Mouse (Mus musculus) hindbrain, embryonic 11.5 days (tissue): ENCODE data around the gene Gp9. TPM values are rescaled to one million over a fixed set of nuclear protein-coding genes. Genes with fewer than 3 reads are reported as not detected.

Experiments
- ATAC-seq: fragments of 200-750 bp; cut with Nextera tagmentation; 2 replicates; pipeline ENCODE4 v1.8.0; 2017; ENCODE audit warnings: mild to moderate bottlenecking, moderate TSS enrichment, moderate library complexity; ENCODE audit not compliant: low FRiP score
- DNase-seq: peaks from one replicate; pipeline ENCODE4 v3.0.0-alpha.2; 2015; ENCODE audit warnings: low spot score
- H3K27ac ChIP-seq: fragments of 300-500 bp; sonication (generic); 2 replicates; pipeline ENCODE4 v1.5.1; 2014; ENCODE audit warnings: mild to moderate bottlenecking, low read depth, low read length
- H3K27me3 ChIP-seq: fragments of 300-500 bp; sonication (generic); 2 replicates; pipeline ENCODE4 v1.6.1; 2014; ENCODE audit warnings: mild to moderate bottlenecking, low read length, moderate library complexity, mixed read lengths; ENCODE audit not compliant: control insufficient read depth, insufficient read depth
- H3K36me3 ChIP-seq: fragments of 300-500 bp; sonication (generic); 2 replicates; pipeline ENCODE4 v1.6.1; 2014; ENCODE audit warnings: mild to moderate bottlenecking, low read length, moderate library complexity, mixed read lengths; ENCODE audit not compliant: control insufficient read depth, insufficient read depth
- H3K4me1 ChIP-seq: fragments of 300-500 bp; sonication (generic); replicated peaks from 2 replicates; pipeline ENCODE4 v1.6.1; 2014; ENCODE audit warnings: low read length, mixed read lengths; ENCODE audit not compliant: control insufficient read depth, insufficient read depth
- H3K4me2 ChIP-seq: fragments of 300-500 bp; sonication (generic); replicated peaks from 2 replicates; pipeline ENCODE4 v1.6.1; 2014; ENCODE audit warnings: mild to moderate bottlenecking, low read depth, low read length
- H3K4me3 ChIP-seq: fragments of 300-500 bp; sonication (generic); 2 replicates; pipeline ENCODE4 v1.5.1; 2014; ENCODE audit warnings: low read depth, low read length
- H3K9ac ChIP-seq: fragments of 300-500 bp; sonication (generic); 2 replicates; pipeline ENCODE4 v1.6.1; 2014; ENCODE audit warnings: low read depth, low read length
- H3K9me3 ChIP-seq: fragments of 300-500 bp; sonication (generic); 2 replicates; pipeline ENCODE4 v1.6.1; 2016; ENCODE audit warnings: low read length; ENCODE audit not compliant: control insufficient read depth
- WGBS: fragments of 180-500 bp; shearing (Covaris S2); extraction: QIAGEN DNeasy Blood & Tissue Kit; methylation state at CpG from one replicate; pipeline ENCODE4 v1.1.7; 2014; 5-methylcytosine and 5-hydroxymethylcytosine counted together
- polyA plus RNA-seq: library from polyadenylated mRNA; unstranded; fragments of >200 nt; fragmentation: Nextera tagmentation; extraction: Ambion mirVana; gene quantifications from 2 replicates; pipeline ENCODE4 v1.2.1, GENCODE M21; 2014

Gene Gp9
- polyA plus RNA-seq, 1 experiment from 2014 or later, result 2.2 TPM

GRCm38 (mm10) chr6:87734136-87734535, 43.7 kb upstream of the Gp9 start:
- Histone ChIP-seq H3K36me3 (no peaks in the 10 kb centered on the region), H3K4me2 (no peak overlapping the region), H3K27ac (no peak overlapping the region), H3K9me3 (no peaks in the 10 kb centered on the region), H3K27me3 (peaks cover 45% of the 10 kb centered on the region), H3K9ac (no peak overlapping the region), H3K4me1 (peaks cover 18% of the 10 kb centered on the region; the same call in 1 of the 2 replicates), H3K4me3 (no peak overlapping the region)
- WGBS, result 67% methylated on average over 5 of the region's 5 CpGs
- ATAC-seq (no peak), DNase-seq (no peak)

GRCm38 (mm10) chr6:87736923-87737322, 40.9 kb upstream of the Gp9 start:
- ATAC-seq (no peak), DNase-seq (no peak)
- H3K4me3 ChIP-seq, result no peak overlapping the region
- H3K4me2 ChIP-seq, result no peak overlapping the region
- H3K9me3 ChIP-seq, result no peaks in the 10 kb centered on the region
- WGBS, result 79% methylated on average over 4 of the region's 4 CpGs
- H3K9ac ChIP-seq, result no peak overlapping the region
- H3K36me3 ChIP-seq, result no peaks in the 10 kb centered on the region
- H3K4me1 ChIP-seq, result peaks cover 18% of the 10 kb centered on the region; the same call in 1 of the 2 replicates
- peaks cover 34% of the 10 kb centered on the region for H3K27me3 ChIP-seq
- no peak overlapping the region for H3K27ac ChIP-seq

GRCm38 (mm10) chr6:87737921-87738626, 39.8 kb upstream of the Gp9 start:
- H3K4me2 ChIP-seq, result 0 out of 2 replicates have a peak overlapping the region, but pooled peaks have one; percentile 19
- WGBS, result 28% methylated on average over 4 of the region's 4 CpGs
- ATAC-seq, result peak; percentile 85
- peaks cover 11% of the 10 kb centered on the region; the same call in 1 of the 2 replicates for H3K4me1 ChIP-seq
- H3K27ac ChIP-seq, result peak overlapping the region; percentile 74
- peaks cover 23% of the 10 kb centered on the region for H3K27me3 ChIP-seq
- DNase-seq, result peak; percentile 73
- no peaks in the 10 kb centered on the region for H3K9me3 ChIP-seq
- no peaks in the 10 kb centered on the region for H3K36me3 ChIP-seq
- H3K9ac ChIP-seq, result peak overlapping the region; percentile 29
- no peak overlapping the region for H3K4me3 ChIP-seq

- H3K9me3 ChIP-seq, result no peaks in the 10 kb centered on the region
- H3K4me1 ChIP-seq, result peaks cover 8% of the 10 kb centered on the region; the same call in 1 of the 2 replicates
- no peaks in the 10 kb centered on the region for H3K36me3 ChIP-seq
- peaks cover 10% of the 10 kb centered on the region for H3K27me3 ChIP-seq
- 64% methylated on average over 6 of the region's 6 CpGs for WGBS
- H3K4me3 ChIP-seq, result no peak overlapping the region
- no peak for DNase-seq
- ATAC-seq, result no peak
- no peak overlapping the region for H3K27ac ChIP-seq
- H3K4me2 ChIP-seq, result no peak overlapping the region
- no peak overlapping the region for H3K9ac ChIP-seq
Measured at GRCm38 (mm10) chr6:87739898-87740297, 38.0 kb upstream of the Gp9 start.

GRCm38 (mm10) chr6:87740496-87740895, 37.4 kb upstream of the Gp9 start:
- Histone ChIP-seq H3K4me3 (no peak overlapping the region), H3K4me1 (peaks cover 8% of the 10 kb centered on the region; the same call in 1 of the 2 replicates), H3K9me3 (no peaks in the 10 kb centered on the region), H3K36me3 (no peaks in the 10 kb centered on the region), H3K27ac (no peak overlapping the region), H3K9ac (no peak overlapping the region), H3K4me2 (no peak overlapping the region), H3K27me3 (peaks cover 6% of the 10 kb centered on the region; the same call in 1 of the 2 replicates)
- ATAC-seq (no peak), DNase-seq (no peak)

- H3K27me3 ChIP-seq, result no peaks in the 10 kb centered on the region
- H3K4me3 ChIP-seq, result no peak overlapping the region
- H3K9ac ChIP-seq, result no peak overlapping the region
- DNase-seq, result no peak
- WGBS, result 92% methylated on average over 8 of the region's 8 CpGs
- no peaks in the 10 kb centered on the region for H3K36me3 ChIP-seq
- H3K4me2 ChIP-seq, result no peak overlapping the region
- no peaks in the 10 kb centered on the region for H3K9me3 ChIP-seq
- ATAC-seq, result no peak
- peaks cover 8% of the 10 kb centered on the region; the same call in 1 of the 2 replicates for H3K4me1 ChIP-seq
- no peak overlapping the region for H3K27ac ChIP-seq
Measured at GRCm38 (mm10) chr6:87741978-87742377, 35.9 kb upstream of the Gp9 start.

GRCm38 (mm10) chr6:87742804-87743203, 35.1 kb upstream of the Gp9 start:
- no peak overlapping the region for H3K4me3 ChIP-seq
- 78% methylated on average over 5 of the region's 5 CpGs for WGBS
- no peaks in the 10 kb centered on the region for H3K36me3 ChIP-seq
- no peak overlapping the region for H3K4me2 ChIP-seq
- H3K4me1 ChIP-seq, result peaks cover 4% of the 10 kb centered on the region; the same call in 1 of the 2 replicates
- H3K27ac ChIP-seq, result no peak overlapping the region
- H3K9me3 ChIP-seq, result no peaks in the 10 kb centered on the region
- H3K9ac ChIP-seq, result no peak overlapping the region
- no peak for DNase-seq
- no peak for ATAC-seq
- H3K27me3 ChIP-seq, result no peaks in the 10 kb centered on the region

- Histone ChIP-seq H3K4me2 (no peak overlapping the region), H3K4me1 (no peaks in the 10 kb centered on the region), H3K27ac (no peak overlapping the region), H3K27me3 (no peaks in the 10 kb centered on the region), H3K9me3 (no peaks in the 10 kb centered on the region), H3K4me3 (no peak overlapping the region), H3K36me3 (no peaks in the 10 kb centered on the region), H3K9ac (no peak overlapping the region)
- ATAC-seq (no peak), DNase-seq (no peak)
- WGBS, result 74% methylated on average over 5 of the region's 5 CpGs
Measured at GRCm38 (mm10) chr6:87743281-87743680, 34.6 kb upstream of the Gp9 start.

- no peak overlapping the region for H3K9ac ChIP-seq
- H3K9me3 ChIP-seq, result no peaks in the 10 kb centered on the region
- H3K4me2 ChIP-seq, result no peak overlapping the region
- H3K27me3 ChIP-seq, result no peaks in the 10 kb centered on the region
- H3K36me3 ChIP-seq, result no peaks in the 10 kb centered on the region
- no peak for DNase-seq
- no peak overlapping the region for H3K4me3 ChIP-seq
- WGBS, result 93% methylated on average over 3 of the region's 3 CpGs
- no peaks in the 10 kb centered on the region for H3K4me1 ChIP-seq
- H3K27ac ChIP-seq, result no peak overlapping the region
- ATAC-seq, result no peak
Measured at GRCm38 (mm10) chr6:87744632-87745031, 33.2 kb upstream of the Gp9 start.
